Mouse (Mus musculus) left cerebral cortex, adult 2 months (tissue): ENCODE data around the gene Vcp. TPM values are rescaled to one million over a fixed set of nuclear protein-coding genes. Genes with fewer than 3 reads are reported as not detected.

Source experiments
- DNase-seq, 2 experiments: peaks; one replicate each; pipeline ENCODE4 v3.0.0; 2021 to 2022; ENCODE audit warnings: low spot score in 2 of 2, mixed read lengths in 1 of 2; ENCODE audit errors: extremely low spot score in 1 of 2
- H3K27ac ChIP-seq: fragments of 200-600 bp; 2 replicates; pipeline ENCODE4 v1.8.1; 2022
- H3K4me3 ChIP-seq: fragments of 200-600 bp; 2 replicates; pipeline ENCODE4 v1.8.1; 2022
- CTCF ChIP-seq: fragments of 200-600 bp; IDR thresholded peaks from 2 replicates; pipeline ENCODE4 v1.8.1; 2022; ENCODE audit warnings: antibody characterized with exemption, mild to moderate bottlenecking, moderate library complexity
- intact Hi-C: fragments of 180-260 bp; cut with DNase I; formaldehyde crosslinking; loops from one replicate; pipeline ENCODE4 v1.15.1; 2025
- total RNA-seq, 2 experiments: library from RNA; stranded (reverse); gene quantifications; 2 replicates each; pipeline ENCODE4 v1.2.3; 2021

Gene Vcp
- total RNA-seq, 2 experiments from 2014 or later: 179 to 186 TPM

DNA sequence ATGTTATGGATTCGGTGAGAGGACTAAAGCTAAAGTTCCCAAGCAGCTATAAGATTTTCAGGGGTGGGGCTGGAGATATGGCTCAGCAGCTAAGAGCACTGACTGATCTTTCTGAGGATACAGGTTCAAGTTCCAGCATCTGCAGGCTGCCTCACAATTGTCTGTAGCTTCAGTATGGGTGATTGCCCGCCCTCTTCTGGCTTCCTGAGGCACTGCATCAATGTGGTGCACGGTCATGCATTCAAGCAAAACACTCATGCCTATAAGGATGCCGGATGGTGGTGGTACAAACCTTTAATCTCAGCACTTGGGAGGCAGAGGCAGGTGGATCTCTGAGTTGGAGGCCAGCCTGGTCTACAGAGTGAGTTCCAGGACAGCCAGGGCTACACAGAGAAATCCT is 38.7 kb downstream of the Vcp start:
- peak in 1 of 2 experiments; percentile 75 for DNase-seq
- TF ChIP-seq CTCF: peak; percentile 73
- Histone ChIP-seq H3K27ac (no peak overlapping the region), H3K4me3 (no peak overlapping the region)
- intact Hi-C loops: loop anchor here (1.0 kb wide), 1 partner anchor 84 kb away; no protein-coding TSS in a partner anchor

DNA sequence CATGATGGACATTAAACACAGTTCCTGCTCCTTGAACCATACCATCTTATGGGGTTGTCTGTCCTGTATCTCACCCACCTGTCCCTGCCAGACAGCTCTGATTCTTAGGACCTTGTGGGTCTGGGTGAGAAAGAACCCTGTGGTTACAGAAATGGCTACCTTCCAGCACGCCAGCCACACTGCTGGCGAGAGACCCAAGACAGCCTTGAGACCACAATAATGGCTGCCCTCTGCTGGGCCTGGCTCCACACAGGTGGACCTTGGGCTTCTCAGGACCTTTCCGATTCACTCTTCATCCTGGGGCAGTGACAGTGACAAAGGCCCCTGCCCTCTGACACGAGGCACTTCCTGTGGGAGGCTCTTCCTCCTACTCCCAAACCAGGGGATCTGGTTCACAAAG is 40.9 kb downstream of the Vcp start:
- TF ChIP-seq CTCF: no peak
- Histone ChIP-seq H3K27ac (peak overlapping the region; percentile 32; the same call in 1 of the 2 replicates), H3K4me3 (no peak overlapping the region)
- intact Hi-C loops: no loop called here
- DNase-seq: peak; percentile 27 to 30

DNA sequence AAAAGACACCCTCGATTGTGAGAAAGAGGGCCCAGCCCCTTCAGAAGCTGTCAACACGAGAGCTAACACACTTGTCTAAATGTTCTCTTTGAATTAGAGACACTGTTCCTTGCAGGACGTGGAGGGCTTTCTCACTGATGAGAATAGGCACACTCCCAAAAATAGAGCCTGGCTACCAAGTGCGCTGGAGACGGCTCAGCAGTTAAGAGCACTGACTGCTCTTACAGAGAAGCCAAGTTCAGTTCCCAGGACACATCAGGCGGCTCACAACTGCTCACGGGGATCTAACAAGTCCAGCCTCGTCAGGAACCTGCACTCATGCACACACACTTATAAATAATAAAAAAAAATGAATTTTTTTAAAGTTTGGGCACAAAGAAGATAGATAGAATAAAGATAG is 41.4 kb downstream of the Vcp start:
- H3K4me3 ChIP-seq: no peak overlapping the region
- DNase-seq: peak in 1 of 2 experiments; percentile 9
- no peak overlapping the region; the same call in 1 of the 2 replicates for H3K27ac ChIP-seq
- intact Hi-C loops: no loop called here
- no peak for TF ChIP-seq CTCF

DNA sequence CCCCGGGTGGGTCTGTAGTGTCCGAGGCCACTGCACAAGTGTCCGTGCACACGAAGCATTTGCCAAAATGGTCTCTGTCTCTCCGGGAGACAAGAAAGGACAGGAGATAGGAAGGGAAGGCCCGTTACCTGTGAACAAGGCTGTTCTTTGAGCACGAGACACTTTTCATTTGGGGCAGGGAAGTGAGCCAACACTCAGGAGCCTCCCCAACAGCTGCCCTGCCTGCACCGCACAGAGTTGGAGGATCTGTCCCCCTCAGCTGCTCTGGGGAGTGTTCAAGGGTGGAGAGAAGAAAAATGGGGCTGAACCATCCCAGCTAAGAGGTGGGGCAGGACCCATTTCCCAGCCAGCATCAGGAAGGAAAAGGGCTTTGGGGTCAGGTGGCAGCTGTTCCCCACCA is 42.3 kb downstream of the Vcp start:
- no peak overlapping the region for H3K27ac ChIP-seq
- TF ChIP-seq CTCF: no peak

DNA sequence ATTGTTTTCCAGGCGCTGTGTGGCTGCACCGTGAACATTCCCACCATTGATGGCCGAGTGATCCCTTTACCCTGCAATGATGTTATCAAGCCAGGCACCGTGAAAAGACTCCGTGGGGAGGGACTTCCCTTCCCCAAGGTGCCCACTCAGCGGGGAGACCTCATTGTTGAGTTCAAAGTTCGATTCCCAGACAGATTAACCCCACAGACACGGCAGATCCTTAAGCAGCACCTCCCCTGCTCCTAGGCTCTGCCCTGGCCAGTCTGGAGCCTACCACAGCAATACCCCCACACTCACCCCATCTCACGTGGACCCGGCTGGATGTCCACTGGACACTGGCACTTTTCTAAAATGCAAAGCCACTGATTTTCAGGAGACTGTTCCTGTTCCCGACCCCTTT is 43.0 kb downstream of the Vcp start:
- no peak overlapping the region for H3K4me3 ChIP-seq
- no peak for TF ChIP-seq CTCF
- peak in 1 of 2 experiments; percentile 9 for DNase-seq
- intact Hi-C loops: no loop called here
- H3K27ac ChIP-seq: no peak overlapping the region

More for the DNA sequence above, 42.3 kb downstream of the Vcp start:
- intact Hi-C loops: no loop called here
- DNase-seq: no peak
- no peak overlapping the region for H3K4me3 ChIP-seq

DNA sequence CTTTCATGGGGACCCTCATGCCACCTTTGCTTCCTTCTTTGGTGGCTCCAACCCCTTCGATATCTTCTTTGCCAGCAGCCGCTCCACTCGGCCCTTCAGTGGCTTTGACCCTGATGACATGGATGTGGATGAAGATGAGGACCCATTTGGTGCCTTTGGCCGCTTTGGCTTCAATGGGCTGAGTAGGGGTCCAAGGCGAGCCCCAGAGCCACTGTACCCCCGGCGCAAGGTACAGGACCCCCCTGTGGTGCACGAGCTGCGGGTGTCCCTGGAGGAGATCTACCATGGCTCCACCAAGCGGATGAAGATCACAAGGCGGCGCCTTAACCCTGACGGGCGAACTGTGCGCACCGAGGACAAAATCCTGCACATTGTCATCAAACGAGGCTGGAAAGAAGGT is 43.7 kb downstream of the Vcp start:
- intact Hi-C loops: no loop called here
- no peak overlapping the region for H3K27ac ChIP-seq
- H3K4me3 ChIP-seq: peak overlapping the region; percentile 2; the same call in 1 of the 2 replicates
- peak in 1 of 2 experiments; percentile 13 for DNase-seq
- TF ChIP-seq CTCF: no peak

DNA sequence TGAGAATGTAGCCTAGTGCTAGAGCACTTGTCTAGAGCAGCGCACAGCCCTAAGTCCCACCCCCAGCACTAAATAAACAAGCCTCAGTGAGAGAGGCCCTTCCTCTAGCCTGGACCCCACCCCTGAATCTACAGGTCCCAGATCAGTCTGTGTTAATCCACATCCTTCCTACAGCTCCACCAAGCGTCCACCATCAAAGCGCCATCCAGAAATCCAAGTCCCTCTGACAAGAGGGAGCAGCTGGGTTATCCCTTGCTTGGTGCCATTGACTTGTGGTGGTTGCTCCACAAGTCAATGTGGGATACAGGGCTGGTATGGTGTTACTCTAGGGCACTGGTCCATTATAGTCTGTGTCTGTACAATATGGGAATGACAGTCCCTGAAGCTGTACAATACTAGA is 45.1 kb downstream of the Vcp start:
- Histone ChIP-seq H3K4me3 (peak overlapping the region; percentile 25; the same call in 1 of the 2 replicates), H3K27ac (no peak overlapping the region)
- no peak for DNase-seq
- TF ChIP-seq CTCF: peak; percentile 3; the same call in 1 of the 2 replicates
- intact Hi-C loops: no loop called here

DNA sequence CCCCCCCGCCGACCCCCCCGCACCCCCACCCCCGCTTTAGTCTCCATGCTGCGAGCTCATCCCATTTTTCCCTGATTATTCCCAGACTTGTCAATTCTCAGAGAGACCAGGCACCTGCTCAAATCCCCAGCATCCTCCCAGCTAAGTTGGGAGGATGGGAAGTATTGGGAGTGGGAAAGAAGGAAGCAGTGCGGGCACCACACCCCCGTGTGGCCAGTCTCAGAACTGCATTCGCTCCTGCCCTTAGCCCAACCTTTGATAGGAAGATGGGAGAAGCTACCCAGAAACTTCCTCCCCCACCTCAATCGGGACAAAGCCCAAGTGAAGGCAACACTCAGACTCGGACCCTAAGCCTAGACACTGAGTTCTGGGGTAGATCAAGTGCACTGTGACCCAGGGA is 46.0 kb downstream of the Vcp start:
- intact Hi-C loops: no loop called here
- H3K4me3 ChIP-seq: peak overlapping the region; percentile 25; the same call in 1 of the 2 replicates
- peak overlapping the region; percentile 72 for H3K27ac ChIP-seq
- TF ChIP-seq CTCF: peak; percentile 93
- DNase-seq: peak; percentile 78 to 84

DNA sequence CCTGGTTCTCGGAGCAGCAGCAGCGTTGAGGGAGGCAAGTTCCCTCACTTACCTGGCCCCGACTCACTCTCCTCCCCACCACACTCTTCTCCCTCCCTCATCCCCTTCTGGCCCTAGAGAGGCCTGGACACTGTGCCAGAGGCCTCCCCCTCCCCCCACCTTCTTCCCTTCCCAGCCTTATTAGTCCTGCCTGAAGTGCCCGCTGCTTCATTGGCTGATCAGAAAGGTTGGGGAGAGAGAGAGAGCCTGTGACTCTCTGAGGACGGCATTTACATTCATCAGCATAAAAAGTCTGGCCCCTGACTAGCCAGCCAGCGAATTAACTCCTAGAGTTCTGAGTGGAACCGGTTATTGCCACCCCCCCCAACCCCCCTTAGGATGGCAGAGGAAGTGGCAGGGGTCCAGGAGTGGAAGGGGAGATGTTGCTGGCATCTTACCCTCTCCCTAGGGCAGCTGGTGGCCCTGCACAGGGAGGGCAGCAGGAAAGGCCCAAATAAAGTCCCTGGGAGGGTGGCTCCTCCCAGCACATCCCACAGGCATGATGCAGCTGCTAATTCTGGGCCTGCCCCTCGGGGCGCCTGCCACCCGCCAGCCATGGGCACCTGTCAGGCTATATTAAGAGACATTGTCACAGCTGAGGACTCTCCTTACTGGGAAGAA is 46.7 kb downstream of the Vcp start:
- intact Hi-C loops: no loop called here
- peak overlapping the region; percentile 98 for H3K27ac ChIP-seq
- no peak for TF ChIP-seq CTCF
- peak overlapping the region; percentile 64 for H3K4me3 ChIP-seq
- DNase-seq: no peak

DNA sequence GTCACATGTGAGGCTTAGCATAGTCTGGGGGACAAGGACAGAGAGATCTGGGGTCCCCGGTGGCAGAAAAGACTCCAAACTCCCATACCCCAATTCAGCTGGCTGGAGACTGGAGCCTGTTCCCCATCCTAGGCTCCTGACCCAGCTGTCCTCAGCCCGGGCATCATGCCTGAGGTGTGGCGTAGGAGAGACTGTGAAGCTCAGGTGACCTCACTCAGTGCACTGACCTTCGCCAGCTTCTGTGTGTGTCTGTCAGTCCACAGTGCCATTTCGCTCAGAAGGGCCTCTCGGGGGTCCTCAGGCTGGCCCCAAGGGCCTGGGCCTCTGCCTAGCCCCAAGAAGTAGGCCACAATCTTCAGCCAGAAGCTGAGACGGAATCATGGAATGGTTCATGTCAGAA is 47.7 kb downstream of the Vcp start:
- H3K4me3 ChIP-seq: peak overlapping the region; percentile 64
- DNase-seq: no peak
- peak overlapping the region; percentile 98 for H3K27ac ChIP-seq
- TF ChIP-seq CTCF: no peak
- intact Hi-C loops: no loop called here

DNA sequence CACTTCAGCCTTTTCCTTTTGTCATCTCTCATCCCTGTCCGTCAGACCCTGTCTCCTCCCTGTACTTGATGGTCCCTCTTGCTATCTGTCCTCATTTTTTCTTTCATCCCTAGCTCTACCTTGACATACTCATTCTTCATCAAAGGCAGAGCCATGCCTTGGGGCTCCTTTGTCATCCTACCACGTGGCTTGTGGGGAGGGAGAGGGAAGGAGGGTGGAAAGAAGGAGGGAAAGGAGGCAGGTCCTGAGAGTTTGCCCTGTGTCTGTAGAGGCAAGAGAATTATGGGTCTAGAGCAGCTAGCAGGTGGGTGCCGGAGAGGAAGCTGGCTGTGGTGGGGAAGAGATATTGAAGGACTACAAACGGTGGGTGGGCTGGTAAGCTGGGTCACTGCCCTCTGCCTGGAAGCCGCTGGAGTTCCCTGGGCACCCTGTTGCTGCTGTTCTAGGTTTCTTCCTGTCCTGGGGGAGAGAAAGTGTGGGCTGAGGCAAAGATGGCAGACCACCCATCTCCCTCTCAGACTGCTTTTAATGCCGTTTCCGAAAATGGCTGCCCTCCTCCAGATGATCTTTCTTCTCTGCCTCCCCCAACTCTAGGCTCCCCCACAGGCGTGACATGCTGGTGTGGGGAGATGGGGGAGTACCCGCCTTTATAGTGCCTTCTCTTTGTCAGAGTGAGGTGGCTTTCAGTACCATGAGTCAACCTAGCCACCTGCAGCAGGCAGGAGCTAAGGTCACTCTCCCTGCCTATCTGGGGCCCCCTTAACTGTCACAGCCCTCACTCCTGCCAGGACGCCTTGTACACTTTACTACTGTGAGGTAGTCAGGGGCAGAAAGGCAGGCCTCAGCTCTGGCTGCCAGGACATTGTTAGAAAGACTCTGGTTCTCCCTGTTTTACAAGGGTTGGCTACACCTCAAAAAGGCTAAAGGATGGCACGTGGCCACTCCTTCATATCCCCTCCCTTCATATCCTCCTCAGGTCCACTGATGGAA is 48.8 kb downstream of the Vcp start:
- no peak for DNase-seq
- TF ChIP-seq CTCF: no peak
- peak overlapping the region; percentile 98 for H3K27ac ChIP-seq
- H3K4me3 ChIP-seq: peak overlapping the region; percentile 64
- intact Hi-C loops: no loop called here

DNA sequence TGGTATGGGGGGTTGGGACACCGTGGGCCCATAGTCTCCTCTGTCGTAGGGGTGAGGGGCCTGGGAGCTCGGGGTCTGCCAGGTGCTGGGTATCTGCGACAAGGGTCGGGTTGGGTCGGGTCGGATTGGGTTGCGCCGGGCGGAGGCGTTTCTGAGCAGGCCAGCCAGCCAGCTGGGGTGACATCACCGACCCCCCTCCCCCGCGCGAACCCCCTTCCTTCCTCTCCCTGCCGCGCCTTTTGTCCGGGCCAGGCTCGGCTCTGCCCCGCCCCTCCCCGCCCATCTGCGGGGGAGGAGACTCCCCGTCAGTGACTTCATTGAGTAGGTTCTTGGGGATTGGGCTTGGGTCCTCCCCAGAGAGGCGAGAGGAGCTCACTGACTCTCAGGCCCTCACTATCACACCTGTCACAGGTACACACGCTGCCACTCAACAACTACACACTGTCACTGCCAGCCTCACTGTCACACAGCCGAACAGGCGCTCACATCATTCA is 50.2 kb downstream of the Vcp start:
- peak overlapping the region; percentile 64 for H3K4me3 ChIP-seq
- H3K27ac ChIP-seq: peak overlapping the region; percentile 98
- TF ChIP-seq CTCF: no peak
- DNase-seq: peak; percentile 89 to 90
- intact Hi-C loops: loop anchor here (1.0 kb wide), 1 partner anchor 33 kb away; no protein-coding TSS in a partner anchor
